Mouse (Mus musculus) hindbrain, embryonic 11.5 days (tissue): ENCODE data around the gene Wnt3a. TPM values are rescaled to one million over a fixed set of nuclear protein-coding genes. Genes with fewer than 3 reads are reported as not detected.

ENCODE experiments used
- ATAC-seq: fragments of 200-750 bp; cut with Nextera tagmentation; 2 replicates; pipeline ENCODE4 v1.8.0; 2017; ENCODE audit warnings: mild to moderate bottlenecking, moderate TSS enrichment, moderate library complexity; ENCODE audit not compliant: low FRiP score
- DNase-seq: peaks from one replicate; pipeline ENCODE4 v3.0.0-alpha.2; 2015; ENCODE audit warnings: low spot score
- H3K27ac ChIP-seq: fragments of 300-500 bp; sonication (generic); 2 replicates; pipeline ENCODE4 v1.5.1; 2014; ENCODE audit warnings: mild to moderate bottlenecking, low read depth, low read length
- H3K27me3 ChIP-seq: fragments of 300-500 bp; sonication (generic); 2 replicates; pipeline ENCODE4 v1.6.1; 2014; ENCODE audit warnings: mild to moderate bottlenecking, low read length, moderate library complexity, mixed read lengths; ENCODE audit not compliant: control insufficient read depth, insufficient read depth
- H3K36me3 ChIP-seq: fragments of 300-500 bp; sonication (generic); 2 replicates; pipeline ENCODE4 v1.6.1; 2014; ENCODE audit warnings: mild to moderate bottlenecking, low read length, moderate library complexity, mixed read lengths; ENCODE audit not compliant: control insufficient read depth, insufficient read depth
- H3K4me1 ChIP-seq: fragments of 300-500 bp; sonication (generic); replicated peaks from 2 replicates; pipeline ENCODE4 v1.6.1; 2014; ENCODE audit warnings: low read length, mixed read lengths; ENCODE audit not compliant: control insufficient read depth, insufficient read depth
- H3K4me2 ChIP-seq: fragments of 300-500 bp; sonication (generic); replicated peaks from 2 replicates; pipeline ENCODE4 v1.6.1; 2014; ENCODE audit warnings: mild to moderate bottlenecking, low read depth, low read length
- H3K4me3 ChIP-seq: fragments of 300-500 bp; sonication (generic); 2 replicates; pipeline ENCODE4 v1.5.1; 2014; ENCODE audit warnings: low read depth, low read length
- H3K9ac ChIP-seq: fragments of 300-500 bp; sonication (generic); 2 replicates; pipeline ENCODE4 v1.6.1; 2014; ENCODE audit warnings: low read depth, low read length
- H3K9me3 ChIP-seq: fragments of 300-500 bp; sonication (generic); 2 replicates; pipeline ENCODE4 v1.6.1; 2016; ENCODE audit warnings: low read length; ENCODE audit not compliant: control insufficient read depth
- WGBS: fragments of 180-500 bp; shearing (Covaris S2); extraction: QIAGEN DNeasy Blood & Tissue Kit; methylation state at CpG from one replicate; pipeline ENCODE4 v1.1.7; 2014; 5-methylcytosine and 5-hydroxymethylcytosine counted together
- polyA plus RNA-seq: library from polyadenylated mRNA; unstranded; fragments of >200 nt; fragmentation: Nextera tagmentation; extraction: Ambion mirVana; gene quantifications from 2 replicates; pipeline ENCODE4 v1.2.1, GENCODE M21; 2014

Wnt3a gene
- polyA plus RNA-seq, 1 experiment from 2014 or later = 4.0 TPM

DNA sequence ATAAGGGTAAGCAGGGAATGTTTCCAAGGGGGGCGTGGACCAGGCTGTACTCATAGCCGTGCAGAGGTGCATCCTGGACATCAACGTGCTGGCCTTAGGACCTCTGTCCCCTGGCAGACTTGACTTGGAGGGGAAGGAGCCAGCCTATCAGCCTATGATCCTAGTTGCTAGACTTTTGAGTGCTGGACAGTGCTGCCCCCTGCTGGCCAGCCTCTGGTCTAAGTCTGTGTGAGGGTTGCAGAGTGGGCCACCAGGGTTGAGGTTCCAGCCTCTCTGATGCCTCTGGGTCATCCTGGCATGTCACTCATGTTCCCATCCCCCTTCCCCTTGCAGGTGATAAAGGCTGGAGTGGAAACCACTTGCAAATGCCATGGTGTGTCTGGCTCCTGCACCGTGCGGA lies 40.0 kb upstream of the Wnt3a start:
- Histone ChIP-seq H3K27ac (no peak overlapping the region), H3K9me3 (no peaks in the 10 kb centered on the region), H3K36me3 (no peaks in the 10 kb centered on the region), H3K4me1 (no peaks in the 10 kb centered on the region), H3K4me3 (no peak overlapping the region), H3K4me2 (no peak overlapping the region), H3K9ac (no peak overlapping the region), H3K27me3 (no peaks in the 10 kb centered on the region)
- DNase-seq = peak; percentile 87
- peak; percentile 47; the same call in 1 of the 2 replicates for ATAC-seq
- 43% methylated on average over 5 of the region's 5 CpGs for WGBS

DNA sequence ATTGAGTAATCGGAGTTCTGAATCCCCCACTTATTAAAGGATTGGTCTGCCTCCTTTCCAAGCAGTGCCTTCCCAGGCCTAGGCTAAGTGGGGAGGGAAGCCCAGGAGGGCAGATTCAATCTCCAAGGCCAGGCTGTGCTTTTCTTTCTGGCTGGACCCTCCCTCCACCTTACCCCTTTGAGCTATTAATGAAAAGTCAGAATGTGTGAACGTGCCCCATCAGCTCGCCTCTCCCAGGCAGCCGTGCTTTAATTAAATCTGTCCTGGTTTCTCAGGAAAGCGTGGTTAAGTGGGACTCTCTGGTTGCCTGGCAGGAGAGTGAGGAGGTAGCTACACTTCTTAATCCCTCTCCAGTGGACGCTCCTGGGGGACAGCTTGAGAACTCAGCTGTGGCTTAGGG lies 39.1 kb upstream of the Wnt3a start:
- Histone ChIP-seq H3K27ac (no peak overlapping the region), H3K9me3 (no peaks in the 10 kb centered on the region), H3K4me1 (no peaks in the 10 kb centered on the region), H3K9ac (0 out of 2 replicates have a peak overlapping the region, but pooled peaks have one; percentile 31), H3K4me3 (no peak overlapping the region), H3K36me3 (no peaks in the 10 kb centered on the region), H3K4me2 (no peak overlapping the region), H3K27me3 (no peaks in the 10 kb centered on the region)
- ATAC-seq (no peak), DNase-seq (no peak)
- 20% methylated on average over 6 of the region's 6 CpGs for WGBS

DNA sequence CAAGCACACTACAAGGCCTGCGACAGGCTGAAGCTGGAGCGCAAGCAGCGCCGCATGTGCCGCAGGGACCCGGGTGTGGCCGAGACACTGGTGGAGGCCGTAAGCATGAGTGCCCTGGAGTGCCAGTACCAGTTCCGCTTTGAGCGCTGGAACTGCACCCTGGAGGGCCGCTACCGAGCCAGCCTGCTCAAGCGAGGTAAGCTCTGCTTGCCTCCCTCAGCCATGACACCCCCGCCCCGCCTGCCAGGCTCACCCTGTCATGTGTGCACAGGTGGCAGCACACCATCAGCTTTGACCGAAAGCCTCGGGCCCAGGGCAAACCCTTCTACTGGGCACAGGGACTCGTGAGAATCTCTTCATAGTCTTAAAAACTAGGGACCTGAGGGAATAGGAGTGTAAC lies 37.1 kb upstream of the Wnt3a start:
- ATAC-seq (no peak), DNase-seq (no peak)
- Histone ChIP-seq H3K27me3 (no peaks in the 10 kb centered on the region), H3K4me1 (no peaks in the 10 kb centered on the region), H3K27ac (no peak overlapping the region), H3K4me3 (no peak overlapping the region), H3K36me3 (no peaks in the 10 kb centered on the region), H3K9ac (no peak overlapping the region), H3K9me3 (no peaks in the 10 kb centered on the region), H3K4me2 (no peak overlapping the region)
- 81% methylated on average over 18 of the region's 18 CpGs for WGBS

DNA sequence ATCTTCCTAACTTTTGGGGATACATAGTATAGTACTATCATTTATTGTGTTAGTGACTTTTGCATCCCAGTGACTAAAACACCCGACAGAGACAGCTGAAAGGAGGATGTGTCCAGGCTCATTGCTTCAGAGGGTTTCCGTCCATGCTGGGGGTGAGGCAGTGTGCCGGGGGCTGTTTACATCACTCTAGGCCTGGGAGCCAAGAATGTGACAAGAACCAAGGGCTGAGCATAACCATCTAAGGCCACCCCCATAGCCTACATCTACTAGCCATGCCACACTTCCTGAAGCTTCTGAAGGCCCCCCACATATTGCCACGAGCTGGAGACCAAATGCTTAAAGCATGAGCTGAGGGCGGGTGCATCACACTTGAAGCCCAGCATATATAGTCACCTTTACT lies 34.2 kb upstream of the Wnt3a start:
- Histone ChIP-seq H3K36me3 (no peaks in the 10 kb centered on the region), H3K4me1 (no peaks in the 10 kb centered on the region), H3K4me2 (no peak overlapping the region), H3K9me3 (no peaks in the 10 kb centered on the region), H3K9ac (no peak overlapping the region), H3K4me3 (no peak overlapping the region), H3K27me3 (no peaks in the 10 kb centered on the region), H3K27ac (no peak overlapping the region)
- ATAC-seq = no peak
- 84% methylated on average over 5 of the region's 5 CpGs for WGBS
- no peak for DNase-seq

DNA sequence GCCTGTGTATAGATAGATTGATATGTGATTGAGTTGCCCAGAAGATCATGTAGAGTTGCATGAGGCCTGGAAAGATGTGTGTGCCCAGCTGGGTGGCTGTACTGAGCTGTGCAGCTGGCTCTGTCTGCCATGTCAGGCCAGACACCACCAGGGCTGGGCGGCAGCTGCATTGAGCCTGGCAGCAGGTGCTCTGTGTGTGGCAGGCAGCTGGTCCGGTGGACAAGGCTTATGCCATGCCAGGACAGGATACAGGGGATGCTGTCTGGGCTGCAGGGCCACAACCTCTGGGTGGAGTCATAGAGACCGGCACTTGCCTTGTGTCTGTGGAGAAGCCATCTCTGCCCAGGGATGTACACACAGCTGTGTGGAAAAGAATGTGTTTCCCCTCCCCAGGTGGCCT lies 32.4 kb upstream of the Wnt3a start:
- Histone ChIP-seq H3K4me2 (no peak overlapping the region), H3K4me3 (no peak overlapping the region), H3K27ac (no peak overlapping the region), H3K27me3 (no peaks in the 10 kb centered on the region), H3K36me3 (no peaks in the 10 kb centered on the region), H3K4me1 (no peaks in the 10 kb centered on the region), H3K9me3 (no peaks in the 10 kb centered on the region), H3K9ac (no peak overlapping the region)
- 85% methylated on average over 3 of the region's 3 CpGs for WGBS
- DNase-seq (no peak), ATAC-seq (no peak)

DNA sequence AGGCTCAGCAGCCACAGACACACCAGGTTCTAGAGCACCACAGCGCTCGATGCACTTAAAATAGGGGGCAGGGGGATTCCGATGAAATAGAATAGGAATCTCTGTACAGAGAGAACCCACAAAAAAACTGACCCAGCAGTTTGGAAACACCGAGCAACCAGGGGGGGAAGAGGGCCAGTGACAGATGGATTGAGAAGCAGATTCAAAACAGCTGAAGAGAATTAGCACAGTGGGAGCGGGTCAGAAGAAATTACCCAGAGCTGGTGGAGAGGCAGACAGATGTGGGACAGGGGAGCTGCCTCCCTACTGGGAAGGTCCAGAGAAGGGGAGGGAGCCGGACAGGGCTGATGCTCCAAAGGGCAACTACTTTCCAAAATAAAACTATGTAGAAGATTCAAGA lies 26.0 kb upstream of the Wnt3a start:
- WGBS = 62% methylated on average over 6 of the region's 6 CpGs
- H3K27me3 ChIP-seq = no peaks in the 10 kb centered on the region
- H3K36me3 ChIP-seq = no peaks in the 10 kb centered on the region
- DNase-seq (no peak), ATAC-seq (no peak)
- H3K27ac ChIP-seq = no peak overlapping the region; the same call in 1 of the 2 replicates
- H3K4me2 ChIP-seq = no peak overlapping the region
- no peak overlapping the region for H3K9ac ChIP-seq
- no peaks in the 10 kb centered on the region for H3K9me3 ChIP-seq
- no peak overlapping the region for H3K4me3 ChIP-seq
- H3K4me1 ChIP-seq = 0 out of 2 replicates have a peak, but pooled peaks cover 2% of the 10 kb centered on the region

DNA sequence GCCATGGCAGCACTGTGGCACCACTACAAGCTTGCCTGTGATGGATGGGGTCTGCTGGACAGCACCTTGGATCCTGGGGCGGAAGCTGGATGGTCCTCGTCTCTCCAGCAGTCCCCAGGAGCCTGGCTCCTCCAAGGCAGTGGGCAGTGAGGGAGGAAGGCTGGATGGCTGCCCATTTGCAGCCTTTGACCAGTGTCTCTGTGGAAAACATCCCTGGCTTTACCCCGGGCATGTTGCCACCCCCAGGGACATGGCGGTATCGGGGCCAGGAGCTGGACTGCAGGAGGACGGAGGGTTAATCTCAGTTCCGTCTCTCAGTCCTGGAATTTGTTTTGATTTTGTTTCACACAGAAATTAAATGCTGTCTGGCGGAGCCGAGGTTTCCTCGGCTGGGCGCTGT lies 23.4 kb upstream of the Wnt3a start:
- Histone ChIP-seq H3K4me2 (no peak overlapping the region), H3K27me3 (peaks cover 3% of the 10 kb centered on the region; the same call in 1 of the 2 replicates), H3K27ac (no peak overlapping the region), H3K36me3 (no peaks in the 10 kb centered on the region), H3K4me1 (peaks cover 6% of the 10 kb centered on the region), H3K9ac (no peak overlapping the region), H3K9me3 (no peaks in the 10 kb centered on the region), H3K4me3 (no peak overlapping the region)
- WGBS = 72% methylated on average over 11 of the region's 11 CpGs
- DNase-seq (no peak), ATAC-seq (no peak)

DNA sequence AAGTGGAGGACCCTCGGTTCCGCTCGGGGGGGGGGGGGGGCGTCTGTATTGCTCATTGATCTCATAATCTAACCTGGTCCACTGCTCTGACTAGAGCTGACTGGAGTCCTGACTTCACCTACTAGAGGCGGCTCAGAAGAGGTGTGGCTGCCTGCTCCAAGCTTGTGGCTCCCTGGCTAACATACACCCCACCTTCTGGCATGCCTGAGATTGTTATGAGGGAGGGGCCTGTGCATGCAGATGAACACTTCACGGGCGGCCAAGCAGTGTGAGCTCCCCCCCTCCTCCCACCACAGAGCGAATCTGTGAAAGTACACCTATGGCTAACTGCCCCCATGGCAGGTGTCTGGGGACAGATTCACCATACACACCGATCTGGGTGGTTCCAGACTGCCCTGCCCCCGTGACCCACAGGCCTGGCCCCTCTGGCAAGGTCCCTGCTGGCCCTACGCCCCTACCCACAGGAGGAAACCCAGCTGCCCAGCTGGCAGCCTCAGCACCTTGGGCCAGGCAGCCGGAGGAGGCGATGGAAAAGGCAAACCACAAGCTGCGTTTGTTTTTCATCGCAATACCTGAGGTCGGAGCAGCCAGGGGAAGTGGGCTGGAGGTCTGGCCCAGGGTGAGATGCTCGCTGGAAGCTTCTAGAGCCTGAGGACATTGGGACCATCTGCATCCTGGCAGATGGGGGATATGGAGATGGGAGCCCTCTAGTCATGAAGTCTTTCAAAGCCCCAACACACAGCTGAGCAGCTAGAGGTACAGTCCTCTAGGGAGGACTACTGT lies 22.7 kb upstream of the Wnt3a start:
- Histone ChIP-seq H3K27me3 (peaks cover 6% of the 10 kb centered on the region), H3K27ac (no peak overlapping the region), H3K4me3 (no peak overlapping the region), H3K9ac (no peak overlapping the region), H3K36me3 (no peaks in the 10 kb centered on the region), H3K4me1 (peaks cover 8% of the 10 kb centered on the region), H3K9me3 (no peaks in the 10 kb centered on the region), H3K4me2 (no peak overlapping the region)
- DNase-seq (no peak), ATAC-seq (no peak)
- WGBS = 67% methylated on average over 17 of the region's 17 CpGs

DNA sequence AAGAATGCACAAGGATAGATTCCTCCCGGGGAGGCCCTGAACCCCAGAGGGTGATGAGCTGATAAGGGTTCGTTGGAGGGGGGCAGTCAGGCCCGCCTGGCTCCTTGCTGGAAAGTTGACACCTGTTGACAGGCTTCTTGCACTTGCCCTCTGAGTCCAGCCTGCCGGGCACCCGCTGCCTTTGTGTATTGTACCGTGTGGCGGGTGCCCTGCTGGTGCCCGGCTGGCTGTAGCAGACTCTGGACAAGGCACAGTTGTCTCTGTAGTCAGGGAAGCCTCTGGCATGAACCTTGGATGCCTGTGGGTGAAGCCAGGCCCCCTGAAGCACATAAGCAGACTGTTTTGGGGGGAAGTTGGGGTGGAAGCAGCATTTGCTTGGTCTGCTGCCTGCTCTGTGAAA lies 21.9 kb upstream of the Wnt3a start:
- 59% methylated on average over 8 of the region's 8 CpGs for WGBS
- Histone ChIP-seq H3K36me3 (no peaks in the 10 kb centered on the region), H3K9ac (no peak overlapping the region), H3K27me3 (peaks cover 12% of the 10 kb centered on the region), H3K4me3 (no peak overlapping the region), H3K4me2 (no peak overlapping the region), H3K9me3 (no peaks in the 10 kb centered on the region), H3K27ac (no peak overlapping the region), H3K4me1 (peaks cover 13% of the 10 kb centered on the region)
- DNase-seq (no peak), ATAC-seq (no peak)
